Mouse (Mus musculus) MEL-GATA-1-ER (cell line): ENCODE measurements around the gene Gm28051.

Experiments
- DNase-seq: peaks from one replicate; pipeline ENCODE4 v3.0.0-alpha.2; 2012; ENCODE audit warnings: low read depth; ENCODE audit errors: extremely low read depth

The Gm28051 gene

GRCm38 (mm10) chr12:102686321-102686720 lies 71.2 kb downstream of the Gm28051 start:
- DNase-seq, result no peak

- no peak for DNase-seq
Observed at GRCm38 (mm10) chr12:102685523-102685931, 72.0 kb downstream of the Gm28051 start.

GRCm38 (mm10) chr12:102684720-102685386 lies 72.7 kb downstream of the Gm28051 start:
- no peak for DNase-seq

- DNase-seq, result no peak
Observed at GRCm38 (mm10) chr12:102683979-102684378, 73.6 kb downstream of the Gm28051 start.

GRCm38 (mm10) chr12:102683438-102683837 lies 74.1 kb downstream of the Gm28051 start:
- no peak for DNase-seq

- no peak for DNase-seq
Observed at GRCm38 (mm10) chr12:102682722-102683299, 74.8 kb downstream of the Gm28051 start.

- DNase-seq, result no peak
Observed at GRCm38 (mm10) chr12:102682085-102682484, 75.5 kb downstream of the Gm28051 start.

- no peak for DNase-seq
Observed at GRCm38 (mm10) chr12:102681590-102681989, 76.0 kb downstream of the Gm28051 start.

- DNase-seq, result no peak
Observed at GRCm38 (mm10) chr12:102678820-102679219, 78.7 kb downstream of the Gm28051 start.

GRCm38 (mm10) chr12:102677089-102677488 lies 80.5 kb downstream of the Gm28051 start:
- no peak for DNase-seq

GRCm38 (mm10) chr12:102674556-102674955 lies 83.0 kb downstream of the Gm28051 start:
- DNase-seq, result no peak

- DNase-seq, result no peak
Observed at GRCm38 (mm10) chr12:102674123-102674522, 83.4 kb downstream of the Gm28051 start.

- no peak for DNase-seq
Observed at GRCm38 (mm10) chr12:102672857-102673839, 84.4 kb downstream of the Gm28051 start.

- DNase-seq, result no peak
Observed at GRCm38 (mm10) chr12:102672176-102672575, 85.4 kb downstream of the Gm28051 start.

GRCm38 (mm10) chr12:102670848-102671247 lies 86.7 kb downstream of the Gm28051 start:
- DNase-seq, result no peak
